Mouse (Mus musculus) adrenal gland (tissue): ENCODE measurements around the gene Brinp2.

Experiments used
- intact Hi-C: fragments of 180-260 bp; cut with DNase I; formaldehyde crosslinking; loops from one replicate; pipeline ENCODE4 v1.15.1; 2025

Brinp2 gene

DNA sequence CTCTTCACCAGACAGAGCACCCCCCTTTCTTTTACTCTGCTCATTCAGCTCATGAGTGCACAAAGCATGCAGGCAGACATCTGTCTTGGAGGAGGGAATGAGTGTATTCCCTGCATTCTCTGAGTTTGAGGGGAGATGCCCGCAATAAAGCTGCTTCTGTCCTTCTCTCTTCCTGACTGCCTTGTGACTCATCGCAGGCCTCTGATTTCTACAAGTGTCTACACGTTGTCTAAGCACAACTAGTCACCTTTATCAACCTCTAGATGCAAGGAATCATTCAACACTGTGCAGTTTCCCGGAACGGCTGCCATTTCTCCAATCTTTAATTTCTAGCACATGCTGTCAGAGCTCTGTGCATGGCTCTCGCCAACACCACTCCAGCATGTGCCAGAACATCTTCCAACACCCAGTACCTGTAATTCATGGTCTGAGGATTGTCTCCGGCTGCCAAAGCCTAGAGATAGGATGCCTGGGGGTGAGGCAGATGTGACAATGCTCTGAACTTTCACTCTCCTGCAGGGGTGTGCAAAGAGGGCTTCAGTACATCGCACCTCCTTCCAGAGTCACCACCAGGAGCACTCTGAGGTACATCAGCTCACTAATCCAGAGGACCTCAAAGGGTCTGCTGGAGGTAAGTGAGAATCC, 59.7 kb downstream of the Brinp2 start:
- intact Hi-C loops, result no loop called here

DNA sequence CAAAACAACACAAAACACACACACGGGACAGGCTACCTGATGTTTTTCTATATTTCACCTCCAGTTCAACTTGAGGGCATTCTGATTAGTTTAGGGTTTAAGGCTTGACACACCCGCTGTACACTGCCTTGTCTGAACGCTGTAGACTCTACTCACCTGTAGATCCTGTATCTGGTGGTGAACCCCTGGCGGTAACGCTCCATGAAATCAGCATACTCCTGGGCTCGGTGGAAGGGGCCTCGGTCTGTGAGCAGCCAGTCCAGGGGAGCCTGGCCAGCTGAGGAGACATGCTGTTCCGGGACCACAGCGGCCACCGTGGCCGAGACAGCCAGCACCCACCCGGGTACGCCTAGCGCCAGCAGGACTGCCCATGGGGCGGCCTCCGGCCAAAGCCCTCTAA, 60.9 kb downstream of the Brinp2 start:
- intact Hi-C loops, result no loop called here

DNA sequence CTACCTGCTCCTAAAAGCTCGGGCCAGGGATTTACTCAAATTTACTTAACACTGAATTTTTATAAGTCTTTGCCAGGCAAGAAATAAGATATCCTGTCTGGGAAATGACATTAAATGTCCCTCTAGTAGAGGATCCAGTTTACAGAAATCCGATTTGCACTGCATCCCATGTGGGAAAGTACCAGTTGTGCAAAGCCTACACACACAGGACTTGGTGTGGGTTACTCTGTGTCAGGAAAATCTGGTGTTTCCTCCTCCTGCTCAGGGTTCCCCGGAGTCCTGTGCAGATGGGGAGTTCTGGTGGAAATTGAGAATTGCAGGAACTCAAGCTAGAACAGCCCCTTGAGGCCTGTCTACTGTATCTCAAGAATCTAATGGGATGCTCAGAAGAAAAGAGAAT, 70.9 kb downstream of the Brinp2 start:
- intact Hi-C loops, result no loop called here

DNA sequence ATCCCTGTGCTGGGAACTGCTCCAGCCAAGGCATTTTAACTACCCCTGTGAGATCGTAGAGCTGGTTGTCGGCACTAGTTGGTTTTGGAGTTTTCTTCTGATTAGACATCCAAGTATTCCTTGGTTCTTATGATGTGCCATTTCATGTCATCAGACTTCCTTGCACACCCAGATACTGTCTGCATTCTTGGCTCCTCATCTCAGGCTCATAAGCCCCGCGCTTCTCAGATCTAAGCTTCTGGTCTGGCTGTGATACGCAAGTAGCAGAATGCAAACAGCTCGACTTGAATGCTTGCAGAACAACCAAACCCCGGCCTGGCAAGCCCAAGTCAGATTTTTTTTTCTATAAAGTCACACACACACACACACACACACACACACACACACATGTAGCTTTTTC, 72.3 kb downstream of the Brinp2 start:
- intact Hi-C loops, result no loop called here

- intact Hi-C loops, result no loop called here
Observed at GRCm38 (mm10) chr1:158272058-158272457, 84.1 kb downstream of the Brinp2 start.

DNA sequence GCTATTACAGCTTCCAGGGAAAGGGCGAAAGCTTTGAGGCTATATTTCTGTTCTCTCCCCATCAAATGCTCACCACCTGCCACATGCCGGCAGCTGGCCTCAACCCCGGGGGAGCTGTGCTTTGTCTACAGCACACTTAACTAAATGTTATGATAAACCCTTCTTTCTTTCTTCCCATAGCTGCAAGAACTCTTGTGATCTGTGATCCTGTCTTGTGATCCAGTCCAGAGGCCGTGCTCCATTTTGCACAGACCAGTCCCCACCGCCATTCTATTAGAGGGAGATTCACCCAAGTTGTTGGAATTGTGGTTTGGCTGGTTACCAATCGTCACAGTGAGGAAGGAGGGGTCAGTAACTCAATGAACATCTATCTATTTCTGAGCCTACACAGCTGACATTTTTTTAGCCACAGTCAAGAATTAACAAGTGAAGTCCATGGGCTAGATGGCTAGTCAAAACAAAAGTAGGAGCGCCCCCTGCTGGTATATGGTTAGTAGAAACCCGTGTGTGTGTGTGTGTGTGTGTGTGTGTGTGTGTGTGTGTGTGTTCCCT, 89.0 kb downstream of the Brinp2 start:
- intact Hi-C loops, result loop anchor here (2.0 to 5.0 kb wide), 2 partner anchors 522 to 715 kb away; no protein-coding TSS in a partner anchor

DNA sequence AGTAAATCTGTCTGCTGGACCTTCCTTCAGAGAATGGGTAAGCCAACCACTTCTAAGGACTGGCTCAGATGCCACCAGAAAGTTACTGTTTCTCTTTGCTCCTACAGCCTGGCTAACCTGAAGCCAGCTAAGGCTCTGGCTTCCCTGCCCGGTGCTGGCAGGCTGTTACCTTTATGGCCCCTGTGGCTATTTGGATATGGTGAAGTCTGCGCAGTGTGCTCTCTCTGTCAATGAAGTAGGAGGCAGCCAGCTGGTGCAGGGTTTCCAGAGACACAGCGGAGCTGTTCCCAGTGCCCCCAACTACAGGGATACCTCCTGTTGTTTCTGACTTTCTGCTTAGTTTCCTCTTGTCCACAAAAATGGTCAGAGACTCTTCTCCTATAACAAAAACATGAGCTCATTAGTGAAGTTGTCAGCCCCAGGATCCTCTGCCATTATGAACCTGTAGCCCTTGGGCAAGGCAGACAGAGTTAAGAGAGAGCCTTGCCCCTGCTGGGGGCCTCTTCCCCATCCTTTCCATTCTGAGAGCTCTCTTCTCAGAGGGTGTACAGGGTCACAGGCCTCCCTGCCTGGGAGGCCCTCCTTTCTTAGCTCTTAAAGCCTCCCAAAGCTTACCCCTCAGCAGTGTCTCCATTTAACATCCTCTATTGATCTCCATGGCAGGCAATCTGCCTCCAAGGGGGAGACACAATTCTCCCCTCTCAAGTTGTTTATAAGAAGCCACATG, 89.7 kb downstream of the Brinp2 start:
- intact Hi-C loops, result loop anchor here (2.0 to 5.0 kb wide), 2 partner anchors 522 to 714 kb away; no protein-coding TSS in a partner anchor

DNA sequence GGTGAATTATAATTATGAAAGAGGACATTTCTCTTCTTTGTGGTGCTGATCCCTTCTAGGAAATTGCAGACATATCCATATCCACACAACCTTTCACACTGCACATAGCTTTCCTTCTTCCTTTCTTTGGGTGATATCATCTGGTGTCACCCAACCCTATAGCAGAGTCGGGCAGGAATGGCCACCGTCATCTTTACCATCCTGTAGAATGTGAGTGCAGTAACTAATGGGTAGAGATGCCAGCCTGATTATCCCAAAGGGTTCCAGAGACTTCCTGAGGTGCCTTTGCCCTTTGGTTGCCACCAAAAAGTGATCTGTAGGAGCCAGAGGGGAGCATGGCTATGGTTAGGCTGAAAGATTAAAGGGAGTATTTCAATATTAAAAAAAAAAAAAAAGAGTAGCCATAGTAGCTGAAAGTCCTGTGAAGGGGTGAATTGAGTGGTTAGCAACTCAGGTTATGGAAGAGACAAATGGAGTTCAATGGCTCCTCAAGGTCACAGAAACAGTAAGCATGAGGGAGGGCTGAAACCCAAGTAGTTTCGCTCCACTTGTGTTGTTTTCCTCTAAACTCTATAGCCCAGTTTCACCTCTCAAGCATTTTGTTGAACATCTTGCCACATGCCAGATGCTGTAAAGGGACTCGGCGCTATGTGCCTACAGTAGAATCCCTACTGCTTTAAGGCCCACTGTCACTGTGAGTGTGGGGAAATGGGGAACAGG, 96.5 kb downstream of the Brinp2 start:
- intact Hi-C loops, result loop anchor here (5.0 kb wide), 1 partner anchor 42 kb away; no protein-coding TSS in a partner anchor

DNA sequence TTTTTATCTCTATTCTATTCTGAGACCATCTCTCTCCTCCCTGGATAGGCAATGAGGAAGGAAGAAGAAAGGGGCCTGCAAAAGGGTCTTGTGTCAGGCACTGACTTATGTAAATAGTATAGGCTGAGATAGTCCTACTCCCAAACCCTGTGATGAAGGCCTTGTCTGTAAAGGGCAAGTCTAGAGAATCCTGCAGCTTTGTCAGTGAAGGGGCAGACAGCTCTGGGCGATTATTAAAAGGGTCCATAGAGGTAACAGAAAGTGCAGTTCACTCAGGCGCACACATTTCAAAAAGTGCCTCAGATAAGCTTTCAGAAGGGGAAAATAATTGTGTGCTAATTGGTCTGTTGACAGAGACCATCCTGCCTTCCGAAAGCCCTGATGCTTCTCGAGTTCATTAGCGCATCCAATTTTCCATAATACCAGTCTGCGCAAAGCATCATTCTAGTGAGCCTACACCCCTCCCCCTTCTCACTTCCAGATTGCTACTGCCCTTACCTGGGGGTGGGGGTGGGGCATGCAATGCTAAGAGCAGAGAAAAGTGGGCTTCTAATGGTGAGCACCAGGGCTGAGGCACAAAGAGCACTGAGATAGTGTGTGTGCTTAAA, 97.3 kb downstream of the Brinp2 start:
- intact Hi-C loops, result no loop called here

GRCm38 (mm10) chr1:158255912-158256680, 100.0 kb downstream of the Brinp2 start:
- intact Hi-C loops, result no loop called here

- intact Hi-C loops, result no loop called here
Observed at GRCm38 (mm10) chr1:158252682-158253222, 103.4 kb downstream of the Brinp2 start.

GRCm38 (mm10) chr1:158248266-158248665, 107.9 kb downstream of the Brinp2 start:
- intact Hi-C loops, result no loop called here

DNA sequence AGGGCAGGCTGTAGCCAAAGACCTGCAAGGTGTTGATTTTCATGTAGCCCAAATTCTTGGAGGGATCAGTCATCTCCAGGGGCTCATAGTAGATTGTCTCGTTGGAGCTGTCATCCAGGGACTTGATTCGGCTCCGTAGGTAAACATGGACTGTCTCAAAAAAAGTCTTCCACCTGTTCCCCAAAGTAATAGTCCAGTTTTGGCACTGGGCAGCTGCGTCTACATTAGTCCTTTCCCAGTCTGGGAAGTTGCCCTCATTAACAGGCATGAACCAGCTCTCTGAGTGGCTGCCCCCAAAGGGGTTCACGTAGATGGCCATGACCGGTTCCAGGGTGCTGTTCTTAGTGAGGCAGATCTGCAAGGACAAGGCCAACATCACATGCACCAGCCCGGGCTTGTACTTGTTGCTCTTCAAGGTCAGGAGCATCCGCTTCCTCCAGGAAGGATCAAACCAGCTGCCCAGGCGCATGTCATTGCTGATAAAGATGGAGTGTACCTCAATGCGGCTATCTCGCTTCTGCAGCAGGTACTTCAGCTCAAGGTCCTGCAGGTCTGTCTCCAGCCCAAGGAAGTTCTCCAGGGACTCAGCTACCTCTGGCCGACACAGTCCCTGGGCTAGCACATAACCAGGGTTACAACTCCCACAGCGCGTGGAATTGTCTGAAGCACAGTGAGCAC, 109.5 kb downstream of the Brinp2 start:
- intact Hi-C loops, result no loop called here

- intact Hi-C loops, result no loop called here
Observed at GRCm38 (mm10) chr1:158245486-158245885, 110.6 kb downstream of the Brinp2 start.

DNA sequence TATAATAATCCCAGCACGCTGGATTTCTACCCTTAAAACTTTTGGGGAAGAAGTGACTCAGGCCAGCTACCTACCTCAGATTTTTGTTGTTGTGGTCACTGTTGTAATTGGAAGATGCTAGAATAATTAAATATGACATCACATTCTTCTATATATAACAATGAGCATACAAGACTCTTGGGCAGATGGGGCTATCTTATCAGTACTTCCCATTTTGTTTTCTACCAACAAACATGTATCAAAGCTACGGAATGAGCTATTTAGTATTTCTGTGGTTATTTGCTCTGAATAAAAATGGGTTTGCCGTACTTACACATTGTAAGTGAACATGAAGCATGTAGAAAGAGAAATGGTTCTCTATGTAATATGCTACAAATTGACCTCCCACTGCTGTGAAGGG, 112.1 kb downstream of the Brinp2 start:
- intact Hi-C loops, result no loop called here

GRCm38 (mm10) chr1:158241848-158242556, 114.1 kb downstream of the Brinp2 start:
- intact Hi-C loops, result no loop called here

GRCm38 (mm10) chr1:158239841-158240240, 116.3 kb downstream of the Brinp2 start:
- intact Hi-C loops, result no loop called here

GRCm38 (mm10) chr1:158238722-158239121, 117.4 kb downstream of the Brinp2 start:
- intact Hi-C loops, result no loop called here

GRCm38 (mm10) chr1:158228687-158229224, 127.4 kb downstream of the Brinp2 start:
- intact Hi-C loops, result no loop called here
